Mouse (Mus musculus) adrenal gland, postnatal 36 days (tissue): ENCODE measurements around the gene Tnfrsf11a. TPM values are rescaled to one million over a fixed set of nuclear protein-coding genes. Genes with fewer than 3 reads are reported as not detected.
"Not testable (repeated sequence)": the region's sequence is repeated elsewhere in the genome, so short reads cannot be mapped to it uniquely, and the experiment has no call there.

Source experiments
- DNase-seq, 2 experiments: peaks; one replicate each; pipeline ENCODE4 v3.0.0; 2021; ENCODE audit warnings: mixed read lengths in 1 of 2
- long read RNA-seq, 2 experiments: library from polyadenylated mRNA; stranded (forward); transcript quantifications; one replicate each; pipeline ENCODE4 v2.0.0; 2021; ENCODE audit warnings: borderline sequencing depth in 2 of 2
- total RNA-seq, 2 experiments: library from RNA; stranded (reverse); gene quantifications; 2 replicates each; pipeline ENCODE4 v1.2.3; 2021

Tnfrsf11a gene
- total RNA-seq = 1 to 10 TPM; 2.2 to 3.3 TPM
- long read RNA-seq, experiment 1, full-length matches to known transcripts = 3 of 4 reads
- long read RNA-seq, experiment 1, partial matches to known transcripts = 0 of 4 reads
- long read RNA-seq, experiment 1, other reads (novel, unspliced or antisense) = 1 of 4 reads
- long read RNA-seq, experiment 2, partial matches to known transcripts = 1 of 1 reads
- long read RNA-seq, experiment 2, other reads (novel, unspliced or antisense) = 0 of 1 reads

DNA sequence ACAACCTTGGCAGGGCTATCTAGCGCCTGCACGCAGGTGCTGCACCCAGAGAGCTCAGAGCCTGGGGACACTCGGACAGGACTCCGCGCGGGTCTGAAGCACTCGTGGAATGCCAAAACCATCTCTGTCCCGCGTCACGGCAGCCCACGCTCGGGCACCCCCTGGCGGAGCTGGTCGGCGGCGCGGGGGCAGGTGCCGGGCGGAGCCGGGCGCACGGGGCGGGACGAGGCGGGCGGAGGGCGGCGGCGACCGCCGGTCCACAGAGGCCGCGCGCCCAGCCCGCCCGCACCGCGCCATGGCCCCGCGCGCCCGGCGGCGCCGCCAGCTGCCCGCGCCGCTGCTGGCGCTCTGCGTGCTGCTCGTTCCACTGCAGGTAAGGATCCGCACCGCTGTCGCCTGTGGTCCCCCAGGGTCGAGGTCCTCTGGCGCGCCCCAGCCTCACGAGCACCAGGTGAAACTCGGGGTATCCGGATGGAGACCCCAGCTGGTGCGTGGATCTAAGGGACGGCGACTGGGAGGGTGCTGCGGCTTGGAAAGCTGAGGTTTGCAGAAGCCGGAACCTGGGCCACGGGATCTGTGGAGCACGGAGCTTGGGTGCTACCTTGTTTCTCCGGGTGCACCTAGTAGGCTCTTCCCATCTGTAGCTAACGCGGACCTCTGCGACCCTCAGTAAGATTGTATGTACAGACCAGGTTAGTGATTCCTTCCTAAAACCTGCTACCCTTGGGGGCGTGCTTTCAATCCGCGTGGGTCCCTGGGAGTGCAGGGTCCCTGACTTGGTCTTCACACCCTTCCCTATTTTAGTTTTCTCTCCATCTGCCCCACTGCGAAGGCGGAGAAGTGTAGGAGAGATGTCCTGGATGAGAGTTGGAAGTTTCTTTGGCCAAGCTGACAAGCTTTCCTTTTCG lies at the start of gene Tnfrsf11a:
Tnfrsf11a (plus strand) TSS at position 262 of the 908 bp plus-strand sequence.
- DNase-seq = peak; percentile 75 to 82

- DNase-seq = no peak
Measured at GRCm38 (mm10) chr1:105735318-105735717, 45.2 kb upstream of the Tnfrsf11a start.

DNA sequence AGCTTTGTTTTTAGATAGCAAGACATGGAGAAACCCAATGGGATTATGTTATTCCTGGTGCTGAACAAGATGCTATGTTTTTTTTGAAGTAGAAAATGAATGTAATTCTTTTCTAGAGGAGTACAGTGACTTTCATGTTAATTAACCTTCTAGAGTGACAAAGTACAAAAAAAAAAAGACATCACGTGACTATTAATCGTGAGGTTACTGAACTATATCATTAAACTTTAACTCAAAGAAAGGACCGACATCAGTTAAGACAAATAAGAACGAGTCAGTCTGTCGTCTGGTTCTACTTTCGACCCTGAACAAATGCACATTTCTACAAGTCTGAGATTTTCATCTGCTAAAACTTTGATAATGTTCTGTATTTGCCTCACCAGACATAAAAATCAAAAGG lies 42.2 kb upstream of the Tnfrsf11a start:
- no peak for DNase-seq

GRCm38 (mm10) chr1:105739493-105739892 lies 41.0 kb upstream of the Tnfrsf11a start:
- no peak for DNase-seq

- DNase-seq = peak in 1 of 2 experiments; percentile 13
Measured at GRCm38 (mm10) chr1:105742481-105742880, 38.0 kb upstream of the Tnfrsf11a start.

- no peak for DNase-seq
Measured at GRCm38 (mm10) chr1:105746444-105746843, 34.1 kb upstream of the Tnfrsf11a start.

GRCm38 (mm10) chr1:105746858-105747596 lies 33.5 kb upstream of the Tnfrsf11a start:
- DNase-seq = no peak

- DNase-seq = no peak
Measured at GRCm38 (mm10) chr1:105748091-105748799, 32.3 kb upstream of the Tnfrsf11a start.

- no peak for DNase-seq
Measured at GRCm38 (mm10) chr1:105752196-105752595, 28.3 kb upstream of the Tnfrsf11a start.

- no peak for DNase-seq
Measured at GRCm38 (mm10) chr1:105752944-105753343, 27.6 kb upstream of the Tnfrsf11a start.

GRCm38 (mm10) chr1:105758798-105759197 lies 21.7 kb upstream of the Tnfrsf11a start:
- no peak for DNase-seq

DNA sequence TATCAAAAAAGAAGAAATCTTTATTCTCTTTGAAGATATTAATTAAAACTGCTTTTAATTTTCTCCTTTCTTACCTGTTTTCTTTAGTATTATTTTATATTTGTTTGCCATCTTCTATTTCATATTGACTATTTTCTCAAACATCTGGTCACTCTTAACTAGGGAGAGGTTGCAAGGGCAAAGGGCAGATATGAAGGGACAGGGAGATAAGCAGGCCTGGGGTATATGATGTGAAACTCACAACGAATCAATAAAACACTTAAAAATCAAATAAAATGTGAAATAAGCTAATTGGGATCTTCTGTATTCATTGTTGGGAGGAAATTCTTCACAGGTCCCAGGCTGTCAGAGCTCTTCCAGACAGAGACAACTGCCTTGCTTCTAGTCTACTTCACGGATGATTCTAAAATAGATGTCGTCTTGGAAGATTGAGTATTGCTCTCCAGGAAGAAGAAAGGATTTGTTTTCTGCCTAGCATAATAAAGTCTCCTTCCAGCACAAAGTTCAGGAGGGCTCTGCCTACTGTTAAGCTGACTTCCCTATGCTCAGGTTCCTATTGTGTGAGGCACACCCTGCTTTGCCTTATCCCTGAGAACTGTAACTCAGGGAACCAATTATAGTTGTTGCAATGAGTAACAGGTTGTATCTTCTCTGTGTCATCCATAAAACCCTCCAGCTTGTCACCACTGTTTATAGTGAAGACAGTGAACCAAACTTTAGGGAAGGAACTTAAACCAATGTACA lies 20.9 kb upstream of the Tnfrsf11a start:
- no peak for DNase-seq

- DNase-seq = no peak
Measured at GRCm38 (mm10) chr1:105765586-105765985, 14.9 kb upstream of the Tnfrsf11a start.

DNA sequence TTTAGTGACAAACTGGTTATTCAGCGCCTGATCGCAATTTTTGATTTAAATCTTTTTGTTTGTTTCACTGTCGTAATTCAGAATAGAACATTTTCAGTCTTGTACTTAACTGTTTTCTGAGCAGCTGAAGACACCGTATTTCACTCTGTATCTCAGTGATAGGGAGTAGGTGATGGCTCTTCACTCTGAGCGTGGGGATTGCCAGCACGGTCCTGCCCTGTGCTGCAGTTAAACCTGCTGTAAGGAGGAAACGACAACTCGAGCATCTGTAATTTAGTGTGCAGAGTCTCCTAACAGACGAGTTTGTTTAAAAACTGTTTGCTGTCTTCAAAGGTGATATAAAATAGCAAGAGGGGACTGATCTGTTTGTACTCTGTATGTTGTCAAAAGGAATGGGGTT lies 14.4 kb upstream of the Tnfrsf11a start:
- not testable (repeated sequence) for DNase-seq

DNA sequence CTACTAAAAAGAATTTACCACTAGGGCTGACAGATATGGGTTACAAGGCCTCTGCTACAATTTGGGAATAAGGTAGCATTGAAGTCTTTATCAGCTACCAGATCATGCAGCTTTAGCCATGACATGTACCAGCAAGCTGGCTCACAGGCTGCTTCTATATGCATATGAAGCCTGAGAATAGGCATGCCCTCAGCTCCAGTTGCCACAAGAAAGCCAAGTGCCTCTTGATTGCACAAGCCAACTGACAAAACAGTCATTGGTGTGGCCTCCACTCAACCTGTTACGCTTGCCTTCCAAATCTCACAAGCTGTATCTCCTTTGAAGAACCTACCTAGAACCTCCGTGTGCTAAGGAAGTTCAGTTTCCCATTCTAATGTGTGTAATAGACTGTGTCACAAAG lies 12.1 kb upstream of the Tnfrsf11a start:
- no peak for DNase-seq

GRCm38 (mm10) chr1:105770685-105771084 lies 9.8 kb upstream of the Tnfrsf11a start:
- no peak for DNase-seq

DNA sequence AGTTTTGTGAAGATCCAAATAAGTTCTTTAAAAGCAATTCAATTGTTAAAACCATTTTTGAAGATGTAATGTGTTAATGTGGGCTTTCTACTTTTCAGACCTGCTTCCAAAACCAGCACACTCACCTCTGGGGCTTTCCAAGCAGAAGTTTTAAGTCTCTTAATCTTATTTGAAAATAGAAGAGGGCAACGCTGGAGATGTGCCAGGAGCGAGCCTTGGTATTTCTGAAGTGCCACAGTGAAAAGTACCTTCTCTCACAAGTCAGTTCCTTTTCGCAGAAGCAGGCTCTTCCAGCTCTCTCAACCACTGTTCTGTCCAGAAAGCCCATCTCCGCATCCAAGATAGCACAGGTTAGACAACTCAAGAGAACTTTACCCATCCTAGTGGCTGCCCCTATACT lies 4.1 kb upstream of the Tnfrsf11a start:
- DNase-seq = no peak

DNA sequence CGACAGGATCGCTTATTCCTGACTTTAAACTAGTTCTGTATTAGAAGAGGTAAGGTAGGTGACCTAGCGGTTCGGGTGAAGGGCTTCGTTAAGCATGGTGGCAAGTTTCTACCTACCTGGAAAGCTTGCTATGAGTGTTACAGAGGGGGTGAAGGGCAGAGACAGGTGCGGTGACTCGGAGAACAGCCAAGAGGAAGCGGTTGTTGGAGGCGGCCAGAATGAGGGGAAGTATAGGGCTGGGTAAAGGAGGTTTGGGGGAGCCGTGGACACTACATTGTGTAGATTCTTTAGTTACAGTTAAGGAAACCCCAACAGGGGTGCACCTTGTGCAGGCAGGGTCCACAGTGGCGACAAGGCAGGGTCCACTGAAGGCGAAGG lies 450 bp upstream of the Tnfrsf11a start:
- DNase-seq = no peak

DNA sequence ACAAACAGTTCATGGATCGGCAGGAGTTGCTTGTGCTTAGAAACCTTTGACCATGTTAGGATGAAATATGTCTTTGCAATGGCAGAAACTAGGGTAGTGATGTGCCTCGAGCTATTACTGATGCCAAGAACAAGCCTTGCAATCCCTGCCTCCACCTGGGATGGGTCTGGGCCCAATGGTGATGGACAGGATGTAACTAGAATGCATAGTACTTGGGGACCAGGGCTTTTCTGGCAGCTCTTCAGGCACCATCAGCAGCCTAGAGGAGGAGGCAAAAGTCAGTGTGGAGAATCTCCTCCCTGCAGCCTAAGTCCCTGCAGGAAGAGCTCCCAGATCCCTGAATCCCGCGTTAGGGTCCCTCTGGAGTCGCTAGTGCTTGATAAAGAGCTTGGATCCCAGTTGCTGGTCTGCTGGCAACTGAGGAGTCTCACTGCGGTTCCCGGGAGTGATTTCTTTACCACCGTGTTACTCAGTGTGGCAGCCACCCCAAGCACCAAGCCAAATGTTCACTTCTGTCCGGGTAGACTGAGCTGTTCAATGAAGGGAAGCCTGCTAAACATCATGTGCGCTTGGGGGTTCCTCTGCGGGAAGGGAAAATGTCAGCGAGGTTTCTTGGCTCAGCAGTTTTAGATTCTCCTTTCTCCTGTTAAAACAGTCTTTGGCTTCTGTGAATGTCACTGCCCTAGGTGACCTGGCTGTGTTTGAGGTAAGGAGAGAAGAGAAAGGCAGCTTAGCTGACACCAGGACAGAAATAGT lies 1.1 kb downstream of the Tnfrsf11a start:
- DNase-seq = no peak

- DNase-seq = no peak
Measured at GRCm38 (mm10) chr1:105784257-105785016, 3.9 kb downstream of the Tnfrsf11a start.
